Mouse (Mus musculus): Measurements from ENCODE around the gene Jpt1.

Jpt1 gene

GRCm38 (mm10) chr11:115475758-115476237, 38.4 kb downstream of the Jpt1 start:
- no peak for DNase-seq (ENCODE audit: low read depth, low spot score)

GRCm38 (mm10) chr11:115475025-115475757, 39.0 kb downstream of the Jpt1 start, which contains the start of gene Armc7:
TSS of gene Armc7 (plus strand) at chr11:115475667.
- peak; percentile 99 for DNase-seq (ENCODE audit: low read depth, low spot score)

- peak; percentile 95 for DNase-seq (ENCODE audit: low read depth, low spot score)
These were observed 40.4 kb downstream of the Jpt1 start for GRCm38 (mm10) chr11:115473626-115474275.

GRCm38 (mm10) chr11:115472183-115472582, 42.0 kb downstream of the Jpt1 start:
- DNase-seq (ENCODE audit: low read depth, low spot score) = no peak

- DNase-seq (ENCODE audit: low read depth, low spot score) = no peak
These were observed 47.0 kb downstream of the Jpt1 start for GRCm38 (mm10) chr11:115467217-115467618.

GRCm38 (mm10) chr11:115464851-115465250, 49.3 kb downstream of the Jpt1 start:
- DNase-seq (ENCODE audit: low read depth, low spot score) = no peak

- peak; percentile 84 for DNase-seq (ENCODE audit: low read depth, low spot score)
These were observed 50.8 kb downstream of the Jpt1 start for GRCm38 (mm10) chr11:115463397-115463796.

- DNase-seq (ENCODE audit: low read depth, low spot score) = no peak
These were observed 51.8 kb downstream of the Jpt1 start, which contains the start of gene Slc16a5 for GRCm38 (mm10) chr11:115462243-115462891. TSS of gene Slc16a5 (plus strand) at chr11:115462474.

- no peak for DNase-seq (ENCODE audit: low read depth, low spot score)
These were observed 52.3 kb downstream of the Jpt1 start for GRCm38 (mm10) chr11:115461846-115462242.

- DNase-seq (ENCODE audit: low read depth, low spot score) = no peak
These were observed 53.2 kb downstream of the Jpt1 start for GRCm38 (mm10) chr11:115460976-115461375.

GRCm38 (mm10) chr11:115457405-115457804, 56.8 kb downstream of the Jpt1 start:
- DNase-seq (ENCODE audit: low read depth, low spot score) = no peak

- DNase-seq (ENCODE audit: low read depth, low spot score) = no peak
These were observed 58.0 kb downstream of the Jpt1 start for GRCm38 (mm10) chr11:115456182-115456581.

GRCm38 (mm10) chr11:115455619-115456018, 58.6 kb downstream of the Jpt1 start:
- peak; percentile 86 for DNase-seq (ENCODE audit: low read depth, low spot score)

GRCm38 (mm10) chr11:115454822-115455221, 59.4 kb downstream of the Jpt1 start:
- peak; percentile 76 for DNase-seq (ENCODE audit: low read depth, low spot score)

GRCm38 (mm10) chr11:115453306-115453705, 60.9 kb downstream of the Jpt1 start:
- no peak for DNase-seq (ENCODE audit: low read depth, low spot score)

GRCm38 (mm10) chr11:115452281-115452860, 61.8 kb downstream of the Jpt1 start:
- no peak for DNase-seq (ENCODE audit: low read depth, low spot score)

- DNase-seq (ENCODE audit: low read depth, low spot score) = peak; percentile 82
These were observed 62.4 kb downstream of the Jpt1 start for GRCm38 (mm10) chr11:115451781-115452241.

- DNase-seq (ENCODE audit: low read depth, low spot score) = no peak
These were observed 64.0 kb downstream of the Jpt1 start for GRCm38 (mm10) chr11:115450176-115450575.

GRCm38 (mm10) chr11:115448998-115449397, 65.2 kb downstream of the Jpt1 start:
- DNase-seq (ENCODE audit: low read depth, low spot score) = no peak

GRCm38 (mm10) chr11:115448075-115448474, 66.1 kb downstream of the Jpt1 start:
- no peak for DNase-seq (ENCODE audit: low read depth, low spot score)

Data from R1 (cell line).